Mouse (Mus musculus) bone marrow, adult 2 months (tissue): ENCODE measurements around the gene Nkx6-2. TPM values are rescaled to one million over a fixed set of nuclear protein-coding genes. Genes with fewer than 3 reads are reported as not detected.
A peak's percentile ranks its signal among the peaks of the same experiment; 100 is the strongest.

ENCODE experiments used
- H3K27ac ChIP-seq: fragments of 200-500 bp; 2 replicates; pipeline ENCODE4 v1.5.1; 2012; ENCODE audit warnings: low read depth, mild to moderate bottlenecking, control low read depth, inconsistent platforms, low read length; ENCODE audit not compliant: control insufficient read depth, poor library complexity, insufficient read depth
- H3K4me1 ChIP-seq: fragments of 200-500 bp; 2 replicates; pipeline ENCODE4 v1.6.1; 2011; ENCODE audit warnings: low read length; ENCODE audit not compliant: control insufficient read depth, insufficient read depth
- H3K4me3 ChIP-seq: fragments of 200-500 bp; replicated peaks from 2 replicates; pipeline ENCODE3; 2011; ENCODE audit warnings: mild to moderate bottlenecking, low read depth, low read length, control low read depth; ENCODE audit not compliant: control insufficient read depth
- CTCF ChIP-seq: fragments of 200-500 bp; IDR thresholded peaks from 2 replicates; pipeline ENCODE4 v1.5.1; 2011; ENCODE audit warnings: low read length, control low read depth; ENCODE audit not compliant: control insufficient read depth, insufficient read depth
- POLR2A ChIP-seq: fragments of 200-500 bp; IDR thresholded peaks from 2 replicates; pipeline ENCODE4 v1.6.1; 2011; ENCODE audit warnings: low read depth, mild to moderate bottlenecking, control low read depth, low read length, borderline replicate concordance; ENCODE audit not compliant: control insufficient read depth
- WGBS: fragments of 180-500 bp; shearing (Covaris S2); methylation state at CpG from one replicate; pipeline ENCODE4 v1.1.7; 2018; 5-methylcytosine and 5-hydroxymethylcytosine counted together
- polyA plus RNA-seq: library from polyadenylated mRNA; stranded (reverse); fragments of >200 nt; gene quantifications from 2 replicates; pipeline ENCODE4 v1.2.4, GENCODE M21; 2011; ENCODE audit warnings: low replicate concordance; ENCODE audit not compliant: missing spikeins, insufficient read depth, insufficient read length

Nkx6-2 gene
- polyA plus RNA-seq, 1 experiment: not detected

GRCm38 (mm10) chr7:139579261-139579905 lies 3.2 kb downstream of the Nkx6-2 start:
- Histone ChIP-seq H3K27ac (no peak overlapping the region), H3K4me1 (no peaks in the 10 kb centered on the region), H3K4me3 (no peak overlapping the region)
- TF ChIP-seq CTCF: no peak
- no peak for TF ChIP-seq POLR2A
- 89% methylated on average over 21 of the region's 21 CpGs for WGBS

- no peaks in the 10 kb centered on the region for H3K4me1 ChIP-seq
- H3K27ac ChIP-seq: no peak overlapping the region
- WGBS: 87% methylated on average over 16 of the region's 16 CpGs
- TF ChIP-seq CTCF (no peak), POLR2A (no peak)
- H3K4me3 ChIP-seq: no peak overlapping the region
These were observed 6.4 kb downstream of the Nkx6-2 start for GRCm38 (mm10) chr7:139576064-139576686.

- Histone ChIP-seq H3K4me3 (no peak overlapping the region), H3K27ac (no peak overlapping the region), H3K4me1 (no peaks in the 10 kb centered on the region)
- WGBS: 79% methylated on average over 3 of the region's 3 CpGs
- TF ChIP-seq POLR2A: no peak
- no peak for TF ChIP-seq CTCF
These were observed 9.9 kb downstream of the Nkx6-2 start for GRCm38 (mm10) chr7:139572665-139573064.

GRCm38 (mm10) chr7:139570788-139571187 lies 11.8 kb downstream of the Nkx6-2 start:
- 93% methylated on average over 5 of the region's 5 CpGs for WGBS
- no peak for TF ChIP-seq CTCF
- TF ChIP-seq POLR2A: no peak

GRCm38 (mm10) chr7:139566533-139566932 lies 16.1 kb downstream of the Nkx6-2 start:
- Histone ChIP-seq H3K4me3 (no peak overlapping the region), H3K27ac (peak overlapping the region; percentile 52), H3K4me1 (peaks cover 5% of the 10 kb centered on the region)
- TF ChIP-seq CTCF (no peak), POLR2A (no peak)
- WGBS: 7% methylated on average over 8 of the region's 8 CpGs

More at GRCm38 (mm10) chr7:139570788-139571187, 11.8 kb downstream of the Nkx6-2 start:
- no peak overlapping the region for H3K27ac ChIP-seq
- H3K4me1 ChIP-seq: peaks cover 5% of the 10 kb centered on the region
- H3K4me3 ChIP-seq: no peak overlapping the region

GRCm38 (mm10) chr7:139565998-139566397 lies 16.6 kb downstream of the Nkx6-2 start:
- H3K4me3 ChIP-seq: no peak overlapping the region
- peaks cover 5% of the 10 kb centered on the region for H3K4me1 ChIP-seq
- H3K27ac ChIP-seq: peak overlapping the region; percentile 52
- TF ChIP-seq CTCF: no peak
- no peak for TF ChIP-seq POLR2A
- WGBS: 45% methylated on average over 6 of the region's 6 CpGs

- 81% methylated on average over 2 of the region's 2 CpGs for WGBS
- Histone ChIP-seq H3K27ac (no peak overlapping the region), H3K4me1 (peaks cover 5% of the 10 kb centered on the region), H3K4me3 (no peak overlapping the region)
- TF ChIP-seq CTCF (no peak), POLR2A (no peak)
These were observed 18.4 kb downstream of the Nkx6-2 start for GRCm38 (mm10) chr7:139564161-139564560.

- no peak overlapping the region for H3K27ac ChIP-seq
- H3K4me3 ChIP-seq: no peak overlapping the region
- peaks cover 5% of the 10 kb centered on the region for H3K4me1 ChIP-seq
- WGBS: 79% methylated on average over 4 of the region's 4 CpGs
- TF ChIP-seq CTCF: no peak
- TF ChIP-seq POLR2A: no peak
These were observed 19.2 kb downstream of the Nkx6-2 start for GRCm38 (mm10) chr7:139563425-139563824.

GRCm38 (mm10) chr7:139559659-139560058 lies 22.9 kb downstream of the Nkx6-2 start:
- 80% methylated on average over 10 of the region's 10 CpGs for WGBS

More at GRCm38 (mm10) chr7:139559659-139560058, 22.9 kb downstream of the Nkx6-2 start:
- Histone ChIP-seq H3K27ac (no peak overlapping the region), H3K4me1 (no peaks in the 10 kb centered on the region), H3K4me3 (no peak overlapping the region)
- TF ChIP-seq POLR2A (no peak), CTCF (no peak)
